Mouse (Mus musculus) hindbrain, embryonic 16.5 days (tissue): ENCODE measurements around the gene Mpz. TPM values are rescaled to one million over a fixed set of nuclear protein-coding genes. Genes with fewer than 3 reads are reported as not detected.
A peak's percentile ranks its signal among the peaks of the same experiment; 100 is the strongest.

Experiments
- ATAC-seq: fragments of 200-750 bp; cut with Nextera tagmentation; 2 replicates; pipeline ENCODE4 v1.8.0; 2017; ENCODE audit warnings: moderate TSS enrichment, moderate library complexity
- H3K27ac ChIP-seq: fragments of 300-500 bp; sonication (generic); 2 replicates; pipeline ENCODE4 v1.5.1; 2014; ENCODE audit warnings: low read depth, mild to moderate bottlenecking, control low read depth, low read length, moderate library complexity
- H3K27me3 ChIP-seq: fragments of 300-500 bp; sonication (generic); replicated peaks from 2 replicates; pipeline ENCODE4 v1.6.1; 2014; ENCODE audit warnings: low read length; ENCODE audit not compliant: control insufficient read depth, insufficient read depth
- H3K36me3 ChIP-seq: fragments of 300-500 bp; sonication (generic); 2 replicates; pipeline ENCODE4 v1.6.1; 2014; ENCODE audit warnings: mild to moderate bottlenecking, low read length, moderate library complexity, mixed read lengths; ENCODE audit not compliant: control insufficient read depth, insufficient read depth
- H3K4me1 ChIP-seq: fragments of 300-500 bp; sonication (generic); 2 replicates; pipeline ENCODE4 v1.6.1; 2014; ENCODE audit warnings: low read depth, low read length; ENCODE audit not compliant: control insufficient read depth, insufficient read depth
- H3K4me2 ChIP-seq: fragments of 300-500 bp; sonication (generic); 2 replicates; pipeline ENCODE4 v1.6.1; 2014; ENCODE audit warnings: mild to moderate bottlenecking, low read length, control low read depth, moderate library complexity
- H3K4me3 ChIP-seq: fragments of 300-500 bp; sonication (generic); 2 replicates; pipeline ENCODE4 v1.5.1; 2014; ENCODE audit warnings: mild to moderate bottlenecking, low read length, control low read depth, moderate library complexity
- H3K9ac ChIP-seq: fragments of 300-500 bp; sonication (generic); 2 replicates; pipeline ENCODE4 v1.6.1; 2014; ENCODE audit warnings: low read depth, mild to moderate bottlenecking, control low read depth, low read length, moderate library complexity
- H3K9me3 ChIP-seq: fragments of 300-500 bp; sonication (generic); 2 replicates; pipeline ENCODE4 v1.6.1; 2014; ENCODE audit warnings: mild to moderate bottlenecking, low read length, moderate library complexity; ENCODE audit not compliant: control insufficient read depth
- WGBS: fragments of 180-500 bp; shearing (Covaris S2); extraction: QIAGEN DNeasy Blood & Tissue Kit; methylation state at CpG from one replicate; pipeline ENCODE4 v1.1.7; 2014; 5-methylcytosine and 5-hydroxymethylcytosine counted together
- polyA plus RNA-seq: library from polyadenylated mRNA; unstranded; fragments of >200 nt; fragmentation: Nextera tagmentation; extraction: Ambion mirVana; gene quantifications from 2 replicates; pipeline ENCODE4 v1.2.1, GENCODE M21; 2015

Mpz gene
- 4.7 and 5.3 TPM in 2 replicates for polyA plus RNA-seq

- Histone ChIP-seq H3K9ac (peak within 1 kb of the TSS; percentile 90), H3K4me1 (peaks cover 18% of the 10 kb centered on the region), H3K27me3 (no peaks in the 10 kb centered on the region; the same call in 1 of the 2 replicates), H3K36me3 (no peaks in the 10 kb centered on the region), H3K27ac (peak within 1 kb of the TSS; percentile 89), H3K4me3 (peak within 1 kb of the TSS; percentile 81), H3K9me3 (no peaks in the 10 kb centered on the region), H3K4me2 (peak within 1 kb of the TSS; percentile 91)
- ATAC-seq = peak; percentile 97
- WGBS = under 1% methylated on average over 31 of the region's 34 CpGs
Measured at GRCm38 (mm10) chr1:171149974-171150760, at the start of gene Mpz, which contains the start of gene Sdhc. Gene Mpz, plus strand, starts transcription at chr1:171150711. Gene Sdhc, minus strand, starts transcription at chr1:171150603.

DNA sequence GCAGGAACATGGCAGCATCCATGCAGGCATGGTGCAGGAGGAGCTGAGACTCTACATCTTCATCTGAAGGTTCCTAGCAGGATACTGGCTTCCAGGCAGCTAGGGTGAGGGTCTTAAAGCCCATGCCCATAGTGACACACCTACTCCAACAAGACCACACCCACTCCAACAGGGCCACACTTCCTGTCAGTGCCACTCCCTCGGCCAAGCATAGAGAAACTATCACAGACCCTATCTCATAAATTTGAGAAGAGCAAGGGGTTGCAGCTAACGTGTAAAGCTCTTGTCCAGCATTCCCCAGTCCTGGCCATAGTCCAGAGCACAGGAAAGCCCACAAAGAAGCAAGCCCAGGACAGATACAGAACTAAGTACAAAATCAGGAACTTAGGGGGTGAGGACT lies 49.5 kb upstream of the Mpz start:
- H3K4me2 ChIP-seq = no peak overlapping the region
- H3K4me3 ChIP-seq = no peak overlapping the region
- no peaks in the 10 kb centered on the region for H3K9me3 ChIP-seq
- H3K4me1 ChIP-seq = peaks cover 5% of the 10 kb centered on the region; the same call in 1 of the 2 replicates
- no peaks in the 10 kb centered on the region for H3K36me3 ChIP-seq
- no peak overlapping the region for H3K9ac ChIP-seq
- no peak overlapping the region for H3K27ac ChIP-seq
- no peaks in the 10 kb centered on the region for H3K27me3 ChIP-seq
- no peak for ATAC-seq
- WGBS = 51% methylated on average over 2 of the region's 2 CpGs

DNA sequence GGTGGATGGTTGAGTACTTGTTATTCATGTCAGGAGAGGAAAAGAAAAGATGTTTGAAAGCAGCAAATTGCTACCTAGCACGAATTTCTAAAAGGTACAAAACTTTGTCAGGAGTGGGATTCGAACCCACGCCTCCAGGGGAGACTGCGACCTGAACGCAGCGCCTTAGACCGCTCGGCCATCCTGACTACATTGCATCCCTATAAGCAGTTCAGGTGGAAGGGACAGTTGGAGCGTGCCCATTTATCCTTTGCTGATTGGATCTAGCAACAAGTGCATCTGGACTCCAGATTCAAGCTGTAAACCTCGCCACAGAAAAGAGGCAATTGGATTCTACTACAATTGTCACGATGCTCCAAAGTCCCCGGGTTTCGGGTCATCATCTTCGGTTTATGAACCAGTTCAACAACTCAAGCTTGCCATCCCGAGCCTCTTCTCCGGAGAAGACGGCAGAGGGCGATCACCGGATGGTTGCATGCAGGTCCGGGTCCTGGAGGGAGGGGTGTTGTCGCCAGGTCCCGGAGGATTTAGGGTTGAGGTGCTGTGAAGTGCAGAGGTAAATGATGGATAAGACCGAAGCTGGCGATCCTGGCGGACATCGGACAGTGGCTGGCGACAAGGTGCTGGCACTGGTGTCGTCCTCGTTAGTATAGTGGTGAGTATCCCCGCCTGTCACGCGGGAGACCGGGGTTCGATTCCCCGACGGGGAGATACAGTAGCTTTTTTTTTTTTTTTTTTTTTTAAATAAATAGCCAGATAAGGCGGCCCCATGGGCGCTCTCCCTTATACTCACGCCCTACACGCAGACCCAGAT lies 48.6 kb upstream of the Mpz start:
- Histone ChIP-seq H3K4me3 (peak overlapping the region; percentile 70), H3K27ac (peak overlapping the region; percentile 90), H3K9ac (peak overlapping the region; percentile 81), H3K27me3 (no peaks in the 10 kb centered on the region), H3K9me3 (no peaks in the 10 kb centered on the region), H3K4me2 (peak overlapping the region; percentile 57), H3K4me1 (peaks cover 5% of the 10 kb centered on the region; the same call in 1 of the 2 replicates), H3K36me3 (no peaks in the 10 kb centered on the region)
- WGBS = under 1% methylated on average over 40 of the region's 40 CpGs
- ATAC-seq = peak; percentile 87

- Histone ChIP-seq H3K9me3 (no peaks in the 10 kb centered on the region), H3K27me3 (no peaks in the 10 kb centered on the region), H3K4me3 (peak overlapping the region; percentile 70), H3K9ac (peak overlapping the region; percentile 81), H3K36me3 (no peaks in the 10 kb centered on the region), H3K4me2 (peak overlapping the region; percentile 57), H3K27ac (peak overlapping the region; percentile 90), H3K4me1 (peaks cover 5% of the 10 kb centered on the region; the same call in 1 of the 2 replicates)
- WGBS = under 1% methylated on average over 35 of the region's 35 CpGs
- ATAC-seq = peak; percentile 93
Measured at GRCm38 (mm10) chr1:171102547-171103177, 47.8 kb upstream of the Mpz start.

- Histone ChIP-seq H3K27me3 (no peaks in the 10 kb centered on the region), H3K4me1 (peaks cover 5% of the 10 kb centered on the region; the same call in 1 of the 2 replicates), H3K9me3 (no peaks in the 10 kb centered on the region), H3K9ac (peak overlapping the region; percentile 38; the same call in 1 of the 2 replicates), H3K4me3 (peak overlapping the region; percentile 70), H3K4me2 (peak overlapping the region; percentile 57), H3K36me3 (no peaks in the 10 kb centered on the region), H3K27ac (no peak overlapping the region)
- 10% methylated on average over 10 of the region's 10 CpGs for WGBS
- no peak; the same call in 1 of the 2 replicates for ATAC-seq
Measured at GRCm38 (mm10) chr1:171103179-171103840, 47.2 kb upstream of the Mpz start.

GRCm38 (mm10) chr1:171105226-171105625 lies 45.3 kb upstream of the Mpz start:
- Histone ChIP-seq H3K36me3 (no peaks in the 10 kb centered on the region), H3K4me2 (no peak overlapping the region), H3K4me3 (no peak overlapping the region), H3K27ac (no peak overlapping the region), H3K9ac (no peak overlapping the region), H3K4me1 (peaks cover 5% of the 10 kb centered on the region), H3K9me3 (no peaks in the 10 kb centered on the region), H3K27me3 (no peaks in the 10 kb centered on the region)
- ATAC-seq = no peak
- WGBS = 69% methylated on average over 6 of the region's 6 CpGs

- no peak for ATAC-seq
Measured at GRCm38 (mm10) chr1:171109620-171110019, 40.9 kb upstream of the Mpz start.

DNA sequence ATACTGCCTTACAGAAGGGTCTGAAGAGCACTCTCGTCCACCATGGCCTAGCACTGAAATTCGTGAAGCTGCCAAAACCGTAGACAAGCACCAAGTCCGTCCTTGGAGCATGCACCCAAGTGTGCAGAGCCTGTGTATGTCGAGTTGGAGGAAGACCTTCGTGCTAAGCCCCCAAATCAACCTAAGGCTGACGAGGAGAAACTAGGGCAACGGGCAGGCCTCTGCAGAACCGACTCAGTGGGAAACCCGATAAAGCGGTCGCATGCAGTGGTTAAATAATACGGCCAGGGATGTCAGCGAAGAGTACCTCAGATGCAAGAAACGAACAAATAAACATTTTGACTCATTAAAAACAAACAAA lies 39.9 kb upstream of the Mpz start:
- peak; percentile 62 for ATAC-seq
- Histone ChIP-seq H3K4me2 (peak overlapping the region; percentile 79), H3K9me3 (no peaks in the 10 kb centered on the region), H3K36me3 (no peaks in the 10 kb centered on the region), H3K9ac (peak overlapping the region; percentile 64), H3K4me3 (peak overlapping the region; percentile 60), H3K27me3 (no peaks in the 10 kb centered on the region), H3K4me1 (peaks cover 16% of the 10 kb centered on the region), H3K27ac (peak overlapping the region; percentile 81)
- 6% methylated on average over 15 of the region's 15 CpGs for WGBS

More at GRCm38 (mm10) chr1:171109620-171110019, 40.9 kb upstream of the Mpz start:
- H3K27me3 ChIP-seq = no peaks in the 10 kb centered on the region
- no peak overlapping the region for H3K9ac ChIP-seq
- no peaks in the 10 kb centered on the region for H3K9me3 ChIP-seq
- peaks cover 16% of the 10 kb centered on the region for H3K4me1 ChIP-seq
- 35% methylated on average over 9 of the region's 9 CpGs for WGBS
- H3K27ac ChIP-seq = no peak overlapping the region
- peak overlapping the region; percentile 23 for H3K4me2 ChIP-seq
- H3K4me3 ChIP-seq = no peak overlapping the region
- no peaks in the 10 kb centered on the region for H3K36me3 ChIP-seq
